Mouse (Mus musculus) ES-Bruce4 (cell line): Measurements from ENCODE around the gene Gm39653.

Experiments used
- CTCF ChIP-seq: IDR thresholded peaks from one replicate; pipeline ENCODE4 v1.8.1; 2011; ENCODE audit warnings: low read depth, low read length
- EP300 ChIP-seq: IDR thresholded peaks from 2 replicates; pipeline ENCODE4 v1.6.1; 2011; ENCODE audit warnings: low read depth, low read length; ENCODE audit not compliant: insufficient read depth
- POLR2A ChIP-seq: IDR thresholded peaks from one replicate; pipeline ENCODE4 v1.8.1; 2011; ENCODE audit warnings: low read length; ENCODE audit not compliant: insufficient read depth

DNA sequence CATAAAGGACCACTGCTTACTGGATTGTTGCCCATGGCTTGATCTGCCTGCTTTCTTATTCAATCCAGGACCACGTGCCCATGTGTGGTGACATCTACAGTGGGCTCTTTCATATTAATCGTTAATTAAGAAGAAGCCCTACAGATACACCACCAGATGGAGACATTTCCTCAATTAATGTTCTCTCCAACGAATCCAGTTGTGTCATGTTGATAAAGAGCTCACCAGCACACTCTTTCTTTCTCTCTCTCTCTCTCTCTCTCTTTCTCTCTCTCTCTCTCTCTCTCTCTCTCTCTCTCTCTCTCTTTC, 53.0 kb downstream of the Gm39653 start:
- TF ChIP-seq POLR2A (no peak), CTCF (no peak), EP300 (no peak)
